Mouse (Mus musculus) ES-E14 (cell line): ENCODE results near the gene Aatf. TPM values are rescaled to one million over a fixed set of nuclear protein-coding genes. Genes with fewer than 3 reads are reported as not detected.

Source experiments
- DNase-seq: peaks from one replicate; pipeline ENCODE4 v3.0.0-alpha.2; 2013; ENCODE audit warnings: low read depth, low spot score
- H3K27ac ChIP-seq: 2 replicates; pipeline ENCODE4 v1.5.1; 2012; ENCODE audit warnings: low read depth, mild to moderate bottlenecking, low read length, moderate library complexity, mixed read lengths; ENCODE audit not compliant: poor library complexity, insufficient read depth, severe bottlenecking
- H3K36me3 ChIP-seq: 2 replicates; pipeline ENCODE4 v1.6.1; 2012; ENCODE audit warnings: mild to moderate bottlenecking, low read length, moderate library complexity, mixed read lengths; ENCODE audit not compliant: control insufficient read depth, poor library complexity, insufficient read depth, severe bottlenecking
- H3K4me1 ChIP-seq, 2 experiments: fragments of 150-350 bp in 1 of 2; sonication (generic) in 1 of 2; 2 replicates each; pipeline ENCODE4 v1.6.1; 2012; ENCODE audit warnings: low read length in 2 of 2, mild to moderate bottlenecking in 1 of 2, mixed read lengths in 1 of 2; ENCODE audit not compliant: control insufficient read depth in 2 of 2, insufficient read depth in 2 of 2, poor library complexity in 1 of 2
- H3K4me3 ChIP-seq, 2 experiments: fragments of 150-350 bp in 1 of 2; sonication (generic) in 1 of 2; 2 replicates each; pipeline ENCODE4 v1.5.1; 2012; ENCODE audit warnings: low read length in 2 of 2, low read depth in 1 of 2, mild to moderate bottlenecking in 1 of 2, mixed read lengths in 1 of 2; ENCODE audit not compliant: insufficient read depth in 1 of 2, poor library complexity in 1 of 2, severe bottlenecking in 1 of 2
- H3K9ac ChIP-seq: 2 replicates; pipeline ENCODE4 v1.6.1; 2012; ENCODE audit warnings: low read depth, mild to moderate bottlenecking, low read length, mixed read lengths; ENCODE audit not compliant: poor library complexity, insufficient read depth, severe bottlenecking
- H3K9me3 ChIP-seq: fragments of 150-350 bp; sonication (generic); 2 replicates; pipeline ENCODE4 v1.6.1; 2012; ENCODE audit warnings: low read depth, mild to moderate bottlenecking, low read length; ENCODE audit not compliant: control insufficient read depth, insufficient read depth
- CHD2 ChIP-seq: IDR thresholded peaks from 2 replicates; pipeline ENCODE4 v1.6.1; 2014; ENCODE audit warnings: mild to moderate bottlenecking, low read depth, low read length, inconsistent platforms
- HCFC1 ChIP-seq: IDR thresholded peaks from 2 replicates; pipeline ENCODE4 v1.6.1; 2012; ENCODE audit warnings: low read length, inconsistent platforms, borderline replicate concordance; ENCODE audit not compliant: insufficient read depth
- MAFK ChIP-seq: IDR thresholded peaks from 2 replicates; pipeline ENCODE4 v1.6.1; 2014; ENCODE audit warnings: mild to moderate bottlenecking, low read depth, low read length, inconsistent platforms; ENCODE audit not compliant: insufficient read depth
- ZC3H11A ChIP-seq: IDR thresholded peaks from 2 replicates; pipeline ENCODE4 v1.6.1; 2012; ENCODE audit warnings: low read depth, mild to moderate bottlenecking, inconsistent platforms, low read length, borderline replicate concordance
- ZNF384 ChIP-seq: IDR thresholded peaks from 2 replicates; pipeline ENCODE4 v1.6.1; 2012; ENCODE audit warnings: low read depth, low read length, inconsistent platforms
- in situ Hi-C, 2 experiments: fragments of 600-800 bp; cut with MboI; formaldehyde crosslinking; loops; one replicate each; pipeline ENCODE4 v1.15.1; 2025; ENCODE audit warnings: low sequenced_read_pairs in 2 of 2, inconsistent platforms in 1 of 2; ENCODE audit not compliant: unreplicated experiment in 2 of 2
- total RNA-seq: library from RNA; depleted of rRNA; stranded (reverse); fragments of 300-350 nt; gene quantifications from 2 replicates; pipeline ENCODE4 v1.2.3, GENCODE M21; 2012; rRNA removed

The Aatf gene
- total RNA-seq, 1 experiment = 55.5 TPM

DNA sequence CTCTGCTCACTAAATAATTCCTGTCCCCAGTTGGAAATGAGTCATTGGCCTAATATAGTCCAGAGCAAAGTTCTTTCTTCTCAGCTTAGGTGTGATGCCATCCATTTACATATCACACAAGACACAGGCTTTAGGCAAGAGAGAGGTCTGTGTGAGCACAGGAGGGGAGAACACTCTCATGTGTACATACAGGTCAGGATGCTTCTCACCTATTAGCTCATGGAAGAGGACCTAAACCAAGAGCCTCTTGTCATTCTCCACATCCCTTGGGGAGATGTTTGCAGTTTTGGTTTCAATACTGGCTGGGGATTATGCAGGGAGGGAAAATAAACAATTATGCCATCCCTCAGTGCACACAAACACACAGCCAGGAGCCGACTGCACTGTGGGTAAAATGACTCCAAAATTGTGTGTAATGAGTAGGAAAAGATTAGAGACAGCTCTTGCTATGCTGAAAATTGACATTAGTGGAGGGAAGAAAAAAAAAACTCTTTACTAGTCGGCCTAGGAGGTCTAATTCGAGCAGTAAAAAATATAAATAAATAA, 137.3 kb downstream of the Aatf start:
- in situ Hi-C loops = no loop called here
- no peak overlapping the region for H3K9ac ChIP-seq
- H3K4me3 ChIP-seq = no peak overlapping the region
- H3K9me3 ChIP-seq = no peaks in the 10 kb centered on the region
- DNase-seq = no peak
- no peaks in the 10 kb centered on the region for H3K4me1 ChIP-seq
- H3K36me3 ChIP-seq = no peaks in the 10 kb centered on the region
- TF ChIP-seq ZNF384 = no peak
- TF ChIP-seq ZC3H11A = no peak
- TF ChIP-seq HCFC1 = no peak
- no peak for TF ChIP-seq CHD2
- no peak for TF ChIP-seq MAFK
- H3K27ac ChIP-seq = no peak overlapping the region

DNA sequence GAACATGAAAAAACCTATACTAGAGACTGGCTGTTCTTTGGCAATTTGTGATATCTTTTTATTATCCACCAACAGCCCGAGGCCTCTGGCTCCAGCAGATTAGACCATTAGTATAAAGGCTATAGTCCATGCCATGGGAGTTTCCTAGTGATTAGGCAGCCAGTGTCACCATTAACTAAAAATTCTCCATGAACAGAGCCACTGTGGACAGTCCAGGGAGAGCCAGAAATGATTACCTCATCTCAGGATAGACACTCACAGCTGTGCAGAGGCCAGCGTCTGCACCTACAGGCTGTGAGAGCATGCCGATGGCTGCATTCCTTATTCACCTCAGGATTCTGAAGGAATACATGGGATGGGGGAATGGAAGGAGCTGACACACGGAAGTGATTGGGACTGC, 140.2 kb downstream of the Aatf start:
- Histone ChIP-seq H3K36me3 (peaks cover 2% of the 10 kb centered on the region; the same call in 1 of the 2 replicates), H3K9ac (no peak overlapping the region), H3K27ac (no peak overlapping the region), H3K9me3 (no peaks in the 10 kb centered on the region), H3K4me3 (no peak overlapping the region), H3K4me1 (no peaks in the 10 kb centered on the region)
- in situ Hi-C loops = no loop called here
- no peak for DNase-seq
- no peak for TF ChIP-seq ZNF384
- TF ChIP-seq ZC3H11A = no peak
- no peak for TF ChIP-seq CHD2
- TF ChIP-seq MAFK = no peak
- TF ChIP-seq HCFC1 = no peak

Other genes starting within 250 kb of the Aatf start
- gene Lhx1, start 12.0 kb upstream of the Aatf start, total RNA-seq = 0.09 TPM in 1 of 2 replicates, not detected in the other